Mouse (Mus musculus) ovary, postnatal 36 days (tissue): ENCODE results near the gene Olfr340.
"Not testable (repeated sequence)": the region's sequence is repeated elsewhere in the genome, so short reads cannot be mapped to it uniquely, and the experiment has no call there.

Source experiments
- DNase-seq: peaks from one replicate; pipeline ENCODE4 v3.0.0; 2022; ENCODE audit warnings: low spot score, mixed read lengths

Olfr340 gene

DNA sequence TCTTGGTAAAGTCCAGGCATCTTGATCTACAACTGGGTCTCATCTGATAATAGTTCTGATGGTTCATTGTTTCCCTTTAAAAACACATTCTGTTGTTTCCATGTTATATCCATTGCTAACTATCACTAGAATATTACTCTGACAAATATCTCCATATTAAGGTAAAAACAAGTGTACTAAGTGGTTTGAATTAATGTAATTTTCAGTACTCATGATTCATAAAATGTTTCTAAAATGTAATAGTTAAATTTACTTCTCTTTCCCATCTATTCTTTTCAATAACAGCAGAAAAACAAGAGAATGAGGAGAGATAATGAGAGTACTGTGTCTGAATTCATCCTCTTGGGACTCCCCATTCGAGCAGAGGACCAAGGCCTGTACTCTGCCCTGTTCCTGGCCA is at the start of gene Olfr340:
TSS of gene Olfr340 (plus strand) at position 301 of the 400 bp plus-strand sequence.
- no peak for DNase-seq

DNA sequence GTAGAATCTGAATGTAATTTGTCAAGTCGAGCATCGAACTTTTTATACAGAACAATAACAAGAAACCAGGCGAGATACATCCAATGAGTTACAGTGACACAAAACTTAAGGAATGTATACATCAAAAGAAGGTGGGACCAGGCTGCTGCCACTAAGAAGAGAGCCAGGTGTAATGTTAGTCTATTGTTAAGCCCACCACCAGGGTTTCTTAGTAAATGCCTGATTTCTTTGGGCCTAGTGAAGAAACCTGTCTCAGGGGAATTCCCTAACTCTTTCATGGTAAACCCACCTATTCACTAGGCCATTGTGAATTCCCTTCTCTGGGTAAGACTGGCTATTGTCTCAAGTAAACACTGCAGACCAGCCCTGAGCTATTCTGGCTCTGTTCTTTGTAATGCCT is 37.2 kb upstream of the Olfr340 start:
- DNase-seq = not testable (repeated sequence)

DNA sequence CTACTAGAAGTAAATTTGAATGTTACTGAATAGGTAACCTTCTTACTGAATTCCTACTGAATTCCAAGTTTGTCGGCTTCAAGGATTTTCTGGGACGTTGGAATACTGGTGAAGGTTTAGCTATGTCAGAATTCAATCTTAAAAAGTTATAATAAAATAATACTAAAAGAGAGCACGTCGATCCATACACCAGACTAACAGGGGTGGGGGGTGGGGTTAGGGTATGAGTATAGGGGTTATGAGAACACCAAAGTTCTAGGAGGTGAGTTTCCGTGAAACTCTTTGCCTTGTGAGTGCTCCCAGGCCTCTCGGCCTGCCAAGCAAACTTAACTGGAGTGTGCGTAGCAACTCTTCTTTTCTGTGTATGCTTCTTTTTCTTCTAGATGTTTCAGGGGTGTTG is 36.8 kb upstream of the Olfr340 start:
- not testable (repeated sequence) for DNase-seq

DNA sequence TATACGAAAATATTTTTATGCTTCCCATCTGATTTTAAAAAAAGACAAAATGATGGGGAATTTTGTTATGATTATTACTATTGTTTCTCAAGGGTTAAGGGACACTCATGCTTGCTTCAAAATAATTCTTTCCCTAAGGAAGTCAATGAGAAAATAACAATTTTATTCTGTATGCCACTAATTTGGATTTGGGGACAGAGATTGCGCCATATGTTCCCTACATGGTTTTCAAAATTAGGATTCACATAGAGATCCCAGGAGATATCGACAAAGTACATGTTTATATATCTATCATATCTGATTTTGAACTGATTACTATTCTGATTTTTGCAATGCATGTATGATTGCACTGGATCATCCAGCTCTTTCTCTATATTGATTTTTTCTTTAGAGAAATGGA is 33.7 kb upstream of the Olfr340 start, which contains the start of gene Olfr339:
TSS of gene Olfr339 (plus strand) at position 301 of the 400 bp plus-strand sequence.
- DNase-seq = no peak

DNA sequence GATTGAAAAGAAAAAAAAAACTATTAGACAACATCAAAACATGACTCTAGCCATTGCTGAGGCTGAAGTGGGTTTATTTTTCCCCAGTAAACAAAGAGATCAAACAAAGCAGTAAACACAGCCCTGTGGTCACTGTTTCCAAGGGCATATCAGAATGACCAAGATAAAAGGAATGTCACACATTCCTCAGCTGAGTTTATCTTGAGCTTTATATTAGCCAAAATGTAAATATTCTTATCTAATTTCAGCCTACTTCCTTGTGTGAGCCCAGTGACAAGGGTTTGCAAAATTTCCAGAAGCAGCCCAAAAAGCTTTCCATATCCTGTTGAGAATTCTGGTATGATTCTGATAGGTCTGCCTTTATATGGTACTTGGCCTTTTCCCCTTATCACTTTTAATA is 21.2 kb downstream of the Olfr340 start:
- DNase-seq = no peak

DNA sequence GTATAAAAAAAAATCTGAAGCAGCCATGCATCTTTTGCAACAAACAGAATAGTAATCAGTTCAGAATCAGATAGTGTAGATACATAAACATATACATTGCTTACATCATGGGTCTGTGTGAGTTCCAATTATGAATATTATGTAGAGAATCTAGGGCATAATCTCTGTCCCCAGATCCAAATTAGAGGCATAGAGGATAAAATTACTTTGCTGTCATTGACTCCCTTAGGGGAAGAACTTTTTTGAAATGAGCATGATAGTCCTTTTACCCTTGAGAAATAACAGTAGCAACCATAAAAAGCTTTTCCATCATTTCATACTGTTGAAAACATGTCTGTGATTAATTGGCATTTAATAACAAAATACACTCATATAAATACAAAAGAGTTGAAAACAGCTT is 30.0 kb downstream of the Olfr340 start, which contains the start of gene Olfr341:
TSS of gene Olfr341 (minus strand) at position 101 of the 400 bp plus-strand sequence.
- DNase-seq = no peak
